Mouse (Mus musculus): ENCODE measurements at regions not wholly inside any gene's neighbourhood (a gene's known extent, or its start where the extent isn't known, plus 50 kb on each side); places are given as distances from the start of the nearest gene placed in this dataset.
"Not testable (repeated sequence)": the region's sequence is repeated elsewhere in the genome, so short reads cannot be mapped to it uniquely, and the experiment has no call there.

GRCm38 (mm10) chr15:32042589-32042988 is 134.5 kb upstream of the Tas2r119 start:
- Histone ChIP-seq H3K4me3 (replicated peaks; ENCODE audit: low read length) (no peak overlapping the region), H3K4me1 (ENCODE audit: control insufficient read depth, insufficient read depth, low read length) (no peaks in the 10 kb centered on the region), H3K9ac (ENCODE audit: low read depth, low read length, severe bottlenecking) (no peak overlapping the region), H3K36me3 (ENCODE audit: control insufficient read depth, insufficient read depth, low read length) (no peaks in the 10 kb centered on the region), H3K9me3 (ENCODE audit: control insufficient read depth, low read length) (no peaks in the 10 kb centered on the region), H3K27ac (replicated peaks; ENCODE audit: low read depth, low read length) (no peak overlapping the region), H3K27me3 (ENCODE audit: control insufficient read depth, insufficient read depth, low read length) (no peaks in the 10 kb centered on the region), H3K4me2 (replicated peaks; ENCODE audit: low read depth, low read length, severe bottlenecking) (no peak overlapping the region)
- ATAC-seq (ENCODE audit: low FRiP score, low read depth) (no peak), DNase-seq (ENCODE audit: low spot score) (no peak)
- no peak for TF ChIP-seq POLR2A (IDR thresholded peaks at IDR 0.05; ENCODE audit: borderline replicate concordance, extremely low read depth, insufficient read depth, insufficient read length)
- 52% methylated on average over 1 of the region's 1 CpGs for WGBS

- Histone ChIP-seq H3K9me3 (ENCODE audit: control insufficient read depth, low read length) (no peaks in the 10 kb centered on the region), H3K4me2 (replicated peaks; ENCODE audit: low read depth, low read length, severe bottlenecking) (no peak overlapping the region), H3K4me1 (ENCODE audit: control insufficient read depth, insufficient read depth, low read length) (no peaks in the 10 kb centered on the region), H3K4me3 (replicated peaks; ENCODE audit: low read length) (no peak overlapping the region), H3K27ac (replicated peaks; ENCODE audit: low read depth, low read length) (no peak overlapping the region), H3K27me3 (ENCODE audit: control insufficient read depth, insufficient read depth, low read length) (no peaks in the 10 kb centered on the region), H3K36me3 (ENCODE audit: control insufficient read depth, insufficient read depth, low read length) (no peaks in the 10 kb centered on the region), H3K9ac (ENCODE audit: low read depth, low read length, severe bottlenecking) (no peak overlapping the region)
- DNase-seq (ENCODE audit: low spot score) = no peak
- no peak for ATAC-seq (ENCODE audit: low FRiP score, low read depth)
- TF ChIP-seq POLR2A (IDR thresholded peaks at IDR 0.05; ENCODE audit: borderline replicate concordance, extremely low read depth, insufficient read depth, insufficient read length) = no peak
These were observed 133.9 kb upstream of the Tas2r119 start for GRCm38 (mm10) chr15:32043207-32043606.

GRCm38 (mm10) chr15:32043670-32044069 is 133.4 kb upstream of the Tas2r119 start:
- 96% methylated on average over 1 of the region's 1 CpGs for WGBS
- not testable (repeated sequence) for DNase-seq (ENCODE audit: low spot score); ATAC-seq (ENCODE audit: low FRiP score, low read depth); H3K4me1 ChIP-seq (ENCODE audit: control insufficient read depth, insufficient read depth, low read length); H3K4me2 ChIP-seq (replicated peaks; ENCODE audit: low read depth, low read length, severe bottlenecking); H3K9me3 ChIP-seq (ENCODE audit: control insufficient read depth, low read length); H3K9ac ChIP-seq (ENCODE audit: low read depth, low read length, severe bottlenecking); H3K4me3 ChIP-seq (replicated peaks; ENCODE audit: low read length); H3K27ac ChIP-seq (replicated peaks; ENCODE audit: low read depth, low read length); H3K36me3 ChIP-seq (ENCODE audit: control insufficient read depth, insufficient read depth, low read length); H3K27me3 ChIP-seq (ENCODE audit: control insufficient read depth, insufficient read depth, low read length)

GRCm38 (mm10) chr15:32048836-32049235 is 128.3 kb upstream of the Tas2r119 start:
- TF ChIP-seq POLR2A (IDR thresholded peaks at IDR 0.05; ENCODE audit: borderline replicate concordance, extremely low read depth, insufficient read depth, insufficient read length) = no peak
- no peak overlapping the region for H3K4me2 ChIP-seq (replicated peaks; ENCODE audit: low read depth, low read length, severe bottlenecking)
- H3K36me3 ChIP-seq (ENCODE audit: control insufficient read depth, insufficient read depth, low read length) = no peaks in the 10 kb centered on the region
- no peak for DNase-seq (ENCODE audit: low spot score)
- H3K27ac ChIP-seq (replicated peaks; ENCODE audit: low read depth, low read length) = no peak overlapping the region
- H3K4me3 ChIP-seq (replicated peaks; ENCODE audit: low read length) = no peak overlapping the region
- no peak for ATAC-seq (ENCODE audit: low FRiP score, low read depth)
- no peaks in the 10 kb centered on the region for H3K4me1 ChIP-seq (ENCODE audit: control insufficient read depth, insufficient read depth, low read length)
- 42% methylated on average over 5 of the region's 5 CpGs for WGBS
- H3K9ac ChIP-seq (ENCODE audit: low read depth, low read length, severe bottlenecking) = no peak overlapping the region
- H3K27me3 ChIP-seq (ENCODE audit: control insufficient read depth, insufficient read depth, low read length) = no peaks in the 10 kb centered on the region
- no peaks in the 10 kb centered on the region for H3K9me3 ChIP-seq (ENCODE audit: control insufficient read depth, low read length)

- Histone ChIP-seq H3K27ac (replicated peaks; ENCODE audit: low read depth, low read length) (no peak overlapping the region), H3K36me3 (ENCODE audit: control insufficient read depth, insufficient read depth, low read length) (no peaks in the 10 kb centered on the region), H3K4me3 (replicated peaks; ENCODE audit: low read length) (no peak overlapping the region), H3K9me3 (ENCODE audit: control insufficient read depth, low read length) (no peaks in the 10 kb centered on the region), H3K4me1 (ENCODE audit: control insufficient read depth, insufficient read depth, low read length) (no peaks in the 10 kb centered on the region), H3K9ac (ENCODE audit: low read depth, low read length, severe bottlenecking) (no peak overlapping the region), H3K27me3 (ENCODE audit: control insufficient read depth, insufficient read depth, low read length) (no peaks in the 10 kb centered on the region), H3K4me2 (replicated peaks; ENCODE audit: low read depth, low read length, severe bottlenecking) (no peak overlapping the region)
- TF ChIP-seq POLR2A (IDR thresholded peaks at IDR 0.05; ENCODE audit: borderline replicate concordance, extremely low read depth, insufficient read depth, insufficient read length) = no peak
- no peak for ATAC-seq (ENCODE audit: low FRiP score, low read depth)
- no peak for DNase-seq (ENCODE audit: low spot score)
- 78% methylated on average over 4 of the region's 4 CpGs for WGBS
These were observed 115.5 kb upstream of the Tas2r119 start for GRCm38 (mm10) chr15:32061573-32061972.

- Histone ChIP-seq H3K4me2 (replicated peaks; ENCODE audit: low read depth, low read length, severe bottlenecking) (no peak overlapping the region), H3K9ac (ENCODE audit: low read depth, low read length, severe bottlenecking) (no peak overlapping the region), H3K36me3 (ENCODE audit: control insufficient read depth, insufficient read depth, low read length) (no peaks in the 10 kb centered on the region), H3K27me3 (ENCODE audit: control insufficient read depth, insufficient read depth, low read length) (no peaks in the 10 kb centered on the region), H3K4me1 (ENCODE audit: control insufficient read depth, insufficient read depth, low read length) (peaks cover 10% of the 10 kb centered on the region), H3K27ac (replicated peaks; ENCODE audit: low read depth, low read length) (no peak overlapping the region), H3K9me3 (ENCODE audit: control insufficient read depth, low read length) (no peaks in the 10 kb centered on the region), H3K4me3 (replicated peaks; ENCODE audit: low read length) (no peak overlapping the region)
- no peak for TF ChIP-seq POLR2A (IDR thresholded peaks at IDR 0.05; ENCODE audit: borderline replicate concordance, extremely low read depth, insufficient read depth, insufficient read length)
- 82% methylated on average over 4 of the region's 4 CpGs for WGBS
- no peak for DNase-seq (ENCODE audit: low spot score)
- no peak for ATAC-seq (ENCODE audit: low FRiP score, low read depth)
These were observed 95.0 kb upstream of the Tas2r119 start for GRCm38 (mm10) chr15:32082109-32082508.
